Mouse (Mus musculus): ENCODE data around the gene Nphs2. TPM values are rescaled to one million over a fixed set of nuclear protein-coding genes. Genes with fewer than 3 reads are reported as not detected.

Gene Nphs2
- polyA plus RNA-seq, 1 experiment from 2014 or later = 0.13 TPM

DNA sequence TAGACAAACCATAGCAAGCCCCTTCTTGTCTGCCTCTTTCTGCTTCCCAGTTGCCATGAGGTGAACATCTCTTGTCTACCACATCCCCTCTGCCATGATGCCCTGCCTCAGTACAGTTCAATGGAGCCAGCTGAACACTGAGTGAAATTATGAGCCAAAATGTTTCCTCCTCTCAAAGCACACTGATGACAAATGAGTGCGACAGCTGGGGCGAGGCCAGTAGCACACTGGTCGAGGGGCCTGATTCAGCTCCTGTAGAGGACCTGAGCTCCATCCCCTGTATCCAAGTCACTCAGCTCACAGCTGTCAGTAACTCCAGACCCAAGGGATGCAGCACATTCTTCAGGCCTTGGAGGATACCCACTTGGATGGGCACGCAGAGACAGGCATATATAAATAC, 35.1 kb downstream of the Nphs2 start:
- WGBS = 85% methylated on average over 4 of the region's 4 CpGs
- no peak for ATAC-seq (ENCODE audit: low read depth)
- H3K9ac ChIP-seq (ENCODE audit: low read length) = no peak overlapping the region
- no peaks in the 10 kb centered on the region for H3K4me1 ChIP-seq (replicated peaks; ENCODE audit: control insufficient read depth, insufficient read depth, low read length)
- H3K4me3 ChIP-seq (ENCODE audit: low read length) = no peak overlapping the region
- no peaks in the 10 kb centered on the region for H3K27me3 ChIP-seq (ENCODE audit: control insufficient read depth, insufficient read depth, low read depth, low read length)
- no peaks in the 10 kb centered on the region for H3K36me3 ChIP-seq (ENCODE audit: control insufficient read depth, insufficient read depth, low read length)
- H3K9me3 ChIP-seq (ENCODE audit: control insufficient read depth, low read length) = no peaks in the 10 kb centered on the region
- H3K4me2 ChIP-seq (ENCODE audit: low read depth, low read length) = no peak overlapping the region
- H3K27ac ChIP-seq (ENCODE audit: low read length) = no peak overlapping the region

DNA sequence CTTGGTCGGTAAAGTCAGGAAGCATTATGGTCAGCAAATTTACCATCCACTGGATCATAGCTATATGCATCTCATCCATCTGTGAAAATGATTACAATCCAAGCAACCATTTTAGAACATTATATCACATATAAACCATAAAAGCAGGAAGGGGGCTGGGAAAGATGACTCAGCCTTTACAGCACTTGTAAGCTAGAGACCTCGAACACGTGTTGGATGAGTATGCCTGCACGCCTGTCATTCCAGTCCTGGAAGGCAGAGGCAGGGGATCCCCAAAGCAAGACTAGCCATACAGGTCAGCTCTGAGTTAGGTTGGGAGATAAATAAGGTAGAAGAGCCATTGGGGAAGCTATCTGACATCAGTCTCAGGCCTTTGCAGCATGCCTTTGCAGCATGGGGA, 38.5 kb downstream of the Nphs2 start:
- H3K4me1 ChIP-seq (replicated peaks; ENCODE audit: control insufficient read depth, insufficient read depth, low read length) = no peaks in the 10 kb centered on the region
- no peak overlapping the region for H3K4me2 ChIP-seq (ENCODE audit: low read depth, low read length)
- no peak for ATAC-seq (ENCODE audit: low read depth)
- H3K36me3 ChIP-seq (ENCODE audit: control insufficient read depth, insufficient read depth, low read length) = no peaks in the 10 kb centered on the region
- 71% methylated on average over 4 of the region's 4 CpGs for WGBS
- no peaks in the 10 kb centered on the region for H3K9me3 ChIP-seq (ENCODE audit: control insufficient read depth, low read length)
- H3K9ac ChIP-seq (ENCODE audit: low read length) = no peak overlapping the region
- H3K27ac ChIP-seq (ENCODE audit: low read length) = no peak overlapping the region
- no peaks in the 10 kb centered on the region for H3K27me3 ChIP-seq (ENCODE audit: control insufficient read depth, insufficient read depth, low read depth, low read length)
- no peak overlapping the region for H3K4me3 ChIP-seq (ENCODE audit: low read length)

DNA sequence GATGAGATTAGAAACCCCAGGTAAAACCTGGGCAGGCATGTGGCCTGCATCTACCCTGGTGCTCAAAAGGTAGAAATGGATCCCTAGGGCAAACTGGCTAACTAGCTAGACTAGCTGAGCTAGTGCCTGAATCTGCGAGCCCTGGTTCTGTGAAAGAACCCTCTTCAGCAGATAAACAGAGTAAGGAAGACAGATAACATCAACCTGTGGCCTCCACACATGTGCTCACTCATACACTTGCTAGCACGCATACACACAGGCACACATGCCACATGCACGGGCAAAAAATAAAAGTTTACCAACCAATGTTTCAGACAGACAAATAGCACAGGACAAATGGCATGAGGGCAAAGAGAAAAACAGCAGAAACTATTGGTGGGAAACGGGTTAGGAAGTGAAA, 39.9 kb downstream of the Nphs2 start:
- H3K36me3 ChIP-seq (ENCODE audit: control insufficient read depth, insufficient read depth, low read length) = no peaks in the 10 kb centered on the region
- H3K27ac ChIP-seq (ENCODE audit: low read length) = no peak overlapping the region
- 79% methylated on average over 4 of the region's 4 CpGs for WGBS
- ATAC-seq (ENCODE audit: low read depth) = no peak
- H3K4me1 ChIP-seq (replicated peaks; ENCODE audit: control insufficient read depth, insufficient read depth, low read length) = no peaks in the 10 kb centered on the region
- H3K4me2 ChIP-seq (ENCODE audit: low read depth, low read length) = no peak overlapping the region
- no peak overlapping the region for H3K9ac ChIP-seq (ENCODE audit: low read length)
- no peak overlapping the region for H3K4me3 ChIP-seq (ENCODE audit: low read length)
- H3K27me3 ChIP-seq (ENCODE audit: control insufficient read depth, insufficient read depth, low read depth, low read length) = no peaks in the 10 kb centered on the region
- H3K9me3 ChIP-seq (ENCODE audit: control insufficient read depth, low read length) = no peaks in the 10 kb centered on the region

DNA sequence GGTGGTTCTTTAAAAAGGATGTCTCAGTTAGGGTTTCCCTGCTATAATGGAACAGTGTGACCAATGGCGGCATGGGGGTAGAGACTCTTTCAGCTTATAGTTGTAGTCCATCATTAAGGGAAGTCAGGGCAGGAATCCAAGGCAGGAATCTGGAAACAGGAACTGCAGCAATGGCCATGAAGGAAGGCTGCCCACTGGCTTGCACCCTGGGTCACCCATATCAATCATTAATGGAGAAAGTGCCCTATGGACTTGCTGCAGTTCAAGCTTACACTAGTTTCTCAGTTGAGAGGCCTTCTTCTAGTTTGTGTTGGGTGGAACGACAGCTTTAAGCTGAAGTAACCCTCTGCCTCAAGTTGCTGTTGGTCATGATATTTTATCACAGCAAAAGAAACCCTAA, 41.9 kb downstream of the Nphs2 start:
- H3K4me2 ChIP-seq (ENCODE audit: low read depth, low read length) = no peak overlapping the region
- no peaks in the 10 kb centered on the region for H3K36me3 ChIP-seq (ENCODE audit: control insufficient read depth, insufficient read depth, low read length)
- H3K9ac ChIP-seq (ENCODE audit: low read length) = no peak overlapping the region
- no peak overlapping the region for H3K4me3 ChIP-seq (ENCODE audit: low read length)
- no peaks in the 10 kb centered on the region for H3K9me3 ChIP-seq (ENCODE audit: control insufficient read depth, low read length)
- no peak overlapping the region for H3K27ac ChIP-seq (ENCODE audit: low read length)
- no peaks in the 10 kb centered on the region for H3K27me3 ChIP-seq (ENCODE audit: control insufficient read depth, insufficient read depth, low read depth, low read length)
- ATAC-seq (ENCODE audit: low read depth) = no peak
- H3K4me1 ChIP-seq (replicated peaks; ENCODE audit: control insufficient read depth, insufficient read depth, low read length) = no peaks in the 10 kb centered on the region
- WGBS = 85% methylated on average over 2 of the region's 2 CpGs

DNA sequence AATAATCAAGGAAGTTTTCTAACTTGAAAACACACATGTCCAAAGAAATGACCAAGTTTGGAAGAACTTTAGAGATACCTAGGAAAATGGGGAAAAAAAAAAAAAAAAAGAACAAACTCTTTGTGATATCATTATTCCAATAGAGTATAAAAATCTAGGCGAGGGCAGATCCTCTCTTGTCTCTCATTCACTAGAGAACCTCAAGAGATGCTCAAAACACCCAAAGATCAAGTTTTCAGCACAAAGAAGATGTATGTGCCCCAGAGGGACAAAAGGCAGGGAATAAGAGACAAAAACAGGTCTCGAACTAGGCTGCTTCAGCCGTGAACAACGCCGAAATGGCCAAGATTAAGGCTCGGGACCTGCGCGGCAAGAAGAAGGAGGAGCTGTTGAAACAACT, 55.2 kb downstream of the Nphs2 start, which contains the start of gene Gm2000:
Gene Gm2000 (plus strand): TSS at position 301 of the 400 bp plus-strand sequence.
- Histone ChIP-seq H3K4me1 (replicated peaks; ENCODE audit: control insufficient read depth, insufficient read depth, low read length) (no peaks in the 10 kb centered on the region), H3K36me3 (ENCODE audit: control insufficient read depth, insufficient read depth, low read length) (no peaks in the 10 kb centered on the region), H3K27me3 (ENCODE audit: control insufficient read depth, insufficient read depth, low read depth, low read length) (no peaks in the 10 kb centered on the region), H3K9me3 (ENCODE audit: control insufficient read depth, low read length) (no peaks in the 10 kb centered on the region), H3K4me3 (ENCODE audit: low read length) (no peak within 1 kb of the TSS), H3K9ac (ENCODE audit: low read length) (no peak within 1 kb of the TSS), H3K4me2 (ENCODE audit: low read depth, low read length) (no peak within 1 kb of the TSS), H3K27ac (ENCODE audit: low read length) (no peak within 1 kb of the TSS)
- no peak for ATAC-seq (ENCODE audit: low read depth)
- WGBS = 86% methylated on average over 8 of the region's 8 CpGs

Other genes starting within 250 kb of the Nphs2 start
- gene Fam163a, start 105.7 kb upstream of the Nphs2 start, polyA plus RNA-seq (2015; fragmentation: Nextera tagmentation; extraction: Ambion mirVana) = 0.41 and 0.54 TPM in 2 replicates
- 1.3 TPM in 2 replicates for gene Tdrd5, start 7.1 kb upstream of the Nphs2 start, polyA plus RNA-seq (2015; fragmentation: Nextera tagmentation; extraction: Ambion mirVana)
- gene Gm2000, start 55.3 kb downstream of the Nphs2 start, polyA plus RNA-seq (2015; fragmentation: Nextera tagmentation; extraction: Ambion mirVana) = 776 and 778 TPM in 2 replicates
- gene Axdnd1, start 110.4 kb downstream of the Nphs2 start, polyA plus RNA-seq (2015; fragmentation: Nextera tagmentation; extraction: Ambion mirVana) = 0.15 and 0.41 TPM in 2 replicates
- 38.7 and 38.9 TPM in 2 replicates for gene Soat1, start 163.6 kb downstream of the Nphs2 start, polyA plus RNA-seq (2015; fragmentation: Nextera tagmentation; extraction: Ambion mirVana)
- gene Gm10031, start 213.3 kb downstream of the Nphs2 start, polyA plus RNA-seq (2015; fragmentation: Nextera tagmentation; extraction: Ambion mirVana) = 0.34 and 0.69 TPM in 2 replicates
- gene Abl2, start 248.1 kb downstream of the Nphs2 start, polyA plus RNA-seq (2015; fragmentation: Nextera tagmentation; extraction: Ambion mirVana) = 3.5 and 4.2 TPM in 2 replicates